Mouse (Mus musculus) intestine, embryonic 15.5 days (tissue): ENCODE data around the gene Icam5. TPM values are rescaled to one million over a fixed set of nuclear protein-coding genes. Genes with fewer than 3 reads are reported as not detected.

Source experiments
- microRNA counts: library from miRNA; unstranded; fragments of <30 nt; microRNA quantifications from one replicate; lab custom pipeline; 2016
- polyA plus RNA-seq: library from polyadenylated mRNA; unstranded; fragments of >200 nt; fragmentation: Nextera tagmentation; extraction: Ambion mirVana; gene quantifications from 2 replicates; pipeline ENCODE4 v1.2.1, GENCODE M21; 2015

Gene Icam5
- polyA plus RNA-seq, 1 experiment from 2014 or later, result 0.16 TPM

MicroRNA genes within 50 kb of the gene (microRNA counts, 519-probe panel; counts per million panel counts)
- 2,803 counts per million, percentile 72 among the panel's probes with 10 or more counts for microRNA mmu-miR-1900 (lab: Ali Mortazavi, UCI)

Other genes with a start within 250 kb of the Icam5 start
- 2.7 and 2.8 TPM in 2 replicates for gene Col5a3, start 217.0 kb upstream of the Icam5 start, polyA plus RNA-seq
- gene Rdh8, start 213.6 kb upstream of the Icam5 start, polyA plus RNA-seq, result not detected in 2 replicates
- gene A230050P20Rik, start 163.4 kb upstream of the Icam5 start, polyA plus RNA-seq, result 15.0 and 19.8 TPM in 2 replicates
- 8.3 and 10.7 TPM in 2 replicates for gene Angptl6, start 152.3 kb upstream of the Icam5 start, polyA plus RNA-seq
- gene Ppan, start 143.9 kb upstream of the Icam5 start, polyA plus RNA-seq, result 91.6 and 95.5 TPM in 2 replicates
- 292 and 319 TPM in 2 replicates for gene Eif3g, start 133.4 kb upstream of the Icam5 start, polyA plus RNA-seq
- 72.5 and 73.4 TPM in 2 replicates for gene Dnmt1, start 72.2 kb upstream of the Icam5 start, polyA plus RNA-seq
- 29.2 and 30.4 TPM in 2 replicates for gene S1pr2, start 55.3 kb upstream of the Icam5 start, polyA plus RNA-seq
- gene Mrpl4, start 29.3 kb upstream of the Icam5 start, polyA plus RNA-seq, result 145 and 159 TPM in 2 replicates
- 12.6 and 12.8 TPM in 2 replicates for gene Icam1, start 16.1 kb upstream of the Icam5 start, polyA plus RNA-seq
- gene Icam4, start 2.7 kb upstream of the Icam5 start, polyA plus RNA-seq, result 2.9 and 3.0 TPM in 2 replicates
- 1.0 and 1.1 TPM in 2 replicates for gene Zglp1, start 35.0 kb downstream of the Icam5 start, polyA plus RNA-seq
- 0.40 and 0.59 TPM in 2 replicates for gene Gm49373, start 41.0 kb downstream of the Icam5 start, polyA plus RNA-seq
- 57.3 and 68.2 TPM in 2 replicates for gene Fdx1l, start 41.5 kb downstream of the Icam5 start, polyA plus RNA-seq
- gene Gm38431, start 59.9 kb downstream of the Icam5 start, polyA plus RNA-seq, result 1.0 and 2.4 TPM in 2 replicates
- 64.5 and 66.5 TPM in 2 replicates for gene Raver1, start 59.9 kb downstream of the Icam5 start, polyA plus RNA-seq
- 13.6 and 15.7 TPM in 2 replicates for gene Tyk2, start 99.2 kb downstream of the Icam5 start, polyA plus RNA-seq
- gene Cdc37, start 117.9 kb downstream of the Icam5 start, polyA plus RNA-seq, result 276 and 280 TPM in 2 replicates
- gene Pde4a, start 133.6 kb downstream of the Icam5 start, polyA plus RNA-seq, result 6.0 and 6.8 TPM in 2 replicates
- 55.8 and 59.8 TPM in 2 replicates for gene Keap1, start 207.3 kb downstream of the Icam5 start, polyA plus RNA-seq
- not detected in 2 replicates for gene S1pr5, start 216.4 kb downstream of the Icam5 start, polyA plus RNA-seq
- 50.0 and 55.1 TPM in 2 replicates for gene Atg4d, start 233.2 kb downstream of the Icam5 start, polyA plus RNA-seq